8 mouse cellular contexts compared by ENCODE assay signal in genomic region chr11:58948542-58949479, GRCm38 (mm10). TPM values are rescaled to one million over a fixed set of nuclear protein-coding genes. Genes with fewer than 3 reads are reported as not detected.
A peak's percentile ranks its signal among the peaks of the same experiment; 100 is the strongest.
DNase-seq lines count a peak whose midpoint lies in the region; ATAC-seq and TF ChIP-seq lines count a peak whose summit lies in the region.

Gene Hist3h2ba, plus strand, starts transcription at chr11:58948920.

- TF ChIP-seq POLR2A in embryonic fibroblast, embryonic 13.5 days (IDR thresholded peaks at IDR 0.05; ENCODE audit: low read depth, low read length): no peak

- no peak within 1 kb of the TSS for H3K27ac ChIP-seq in embryonic fibroblast, embryonic 13.5 days (ENCODE audit: insufficient read depth, low read length)
- H3K27ac ChIP-seq in liver, embryonic 16.5 days (ENCODE audit: low read length): peak within 1 kb of the TSS; percentile 64
- H3K27ac ChIP-seq in neural tube, embryonic 13.5 days (replicated peaks): peak within 1 kb of the TSS; percentile 100

- peak within 1 kb of the TSS; percentile 34 for H3K4me3 ChIP-seq in embryonic fibroblast, embryonic 13.5 days (ENCODE audit: insufficient read depth, low read length)
- H3K4me3 ChIP-seq in liver, embryonic 16.5 days (ENCODE audit: low read depth, low read length): peak within 1 kb of the TSS; percentile 59
- H3K4me3 ChIP-seq in neural tube, embryonic 13.5 days: peak within 1 kb of the TSS; percentile 64

- peak within 1 kb of the TSS; percentile 60 for H3K9ac ChIP-seq in liver, embryonic 16.5 days (ENCODE audit: low read depth, low read length)
- H3K9ac ChIP-seq in neural tube, embryonic 13.5 days: peak within 1 kb of the TSS; percentile 96

- no peaks in the 10 kb centered on the region for H3K36me3 ChIP-seq in liver, embryonic 16.5 days (ENCODE audit: control insufficient read depth, insufficient read depth)
- no peaks in the 10 kb centered on the region for H3K36me3 ChIP-seq in neural tube, embryonic 13.5 days

- peak within 1 kb of the TSS; percentile 70 for H3K4me2 ChIP-seq in liver, embryonic 16.5 days (ENCODE audit: low read depth, low read length)
- H3K4me2 ChIP-seq in neural tube, embryonic 13.5 days: peak within 1 kb of the TSS; percentile 58

- no peaks in the 10 kb centered on the region for H3K9me3 ChIP-seq in liver, embryonic 16.5 days (replicated peaks; ENCODE audit: control insufficient read depth, low read length)
- H3K9me3 ChIP-seq in neural tube, embryonic 13.5 days: no peaks in the 10 kb centered on the region

- peaks cover 47% of the 10 kb centered on the region for H3K27me3 ChIP-seq in liver, embryonic 16.5 days (ENCODE audit: control insufficient read depth, insufficient read depth, low read depth, low read length)
- H3K27me3 ChIP-seq in neural tube, embryonic 13.5 days: no peaks in the 10 kb centered on the region

- no peak for TF ChIP-seq CTCF in embryonic fibroblast, embryonic 13.5 days (IDR thresholded peaks at IDR 0.05; ENCODE audit: borderline replicate concordance, insufficient read depth, low read length)

- under 1% methylated on average over 46 of the region's 48 CpGs for WGBS in liver, embryonic 16.5 days (ENCODE audit: insufficient replicate concordance)
- under 1% methylated on average over 48 of the region's 48 CpGs for WGBS in neural tube, embryonic 13.5 days

- H3K4me1 ChIP-seq in embryonic fibroblast, embryonic 13.5 days (ENCODE audit: control insufficient read depth, insufficient read depth, low read length): no peaks in the 10 kb centered on the region
- H3K4me1 ChIP-seq in liver, embryonic 16.5 days (ENCODE audit: control insufficient read depth, low read depth, low read length): peaks cover 27% of the 10 kb centered on the region
- peaks cover 54% of the 10 kb centered on the region for H3K4me1 ChIP-seq in neural tube, embryonic 13.5 days (replicated peaks)

- peak; percentile 83 for ATAC-seq in liver, embryonic 16.5 days (ENCODE audit: low read depth)
- peak; percentile 92 for ATAC-seq in neural tube, embryonic 13.5 days (ENCODE audit: low read depth)

- intact Hi-C loops in heart, postnatal 36 days (cut with DNase I): no loop called here

- DNase-seq in CD8-positive naive resting alpha-beta T cell, adult 2 months (ENCODE audit: low read depth in 2 of 2, low spot score in 2 of 2): peak; percentile 30 to 57
- peak; percentile 99 for DNase-seq in brain, adult 2 months (ENCODE audit: low read depth, low spot score)
- DNase-seq in heart, postnatal 36 days: peak; percentile 42 to 48
- peak; percentile 76 to 93 for DNase-seq in layer of hippocampus, adult 18-20 months (ENCODE audit: low spot score in 2 of 2)
- DNase-seq in thymus, adult 18-20 months: peak; percentile 48 to 71

RNA-seq across cellular contexts. Expression of gene Hist3h2ba, which starts in this region (rescaled TPM):
- not detected in 2 replicates for polyA plus RNA-seq in embryonic fibroblast, embryonic 13.5 days (2011; ENCODE audit: insufficient read length, low read depth, missing spikeins)
- total RNA-seq in heart, postnatal 36 days (2021): 1 to 10 TPM; 2.2 to 2.5 TPM
- total RNA-seq in layer of hippocampus, adult 18-20 months (2021): 10 to 100 TPM; 82.1 to 87.0 TPM
- polyA plus RNA-seq in liver, embryonic 16.5 days (2015; fragmentation: Nextera tagmentation; extraction: Ambion mirVana): 17.9 and 22.4 TPM in 2 replicates
- polyA plus RNA-seq in neural tube, embryonic 13.5 days (2015; fragmentation: Nextera tagmentation; extraction: Ambion mirVana): 278 and 296 TPM in 2 replicates

Comparison
In these comparisons a context has a peak if more than half of its experiments do, and no peak if none do; other contexts are left out.
1. RNA of gene Hist3h2ba (total RNA-seq): 82.1 to 87.0 TPM in layer of hippocampus, adult 18-20 months; 2.2 to 2.5 TPM in heart, postnatal 36 days; every median in the first group is over 10 times any median in the second.
2. RNA of gene Hist3h2ba (polyA plus RNA-seq): 278 to 296 TPM in neural tube, embryonic 13.5 days; 17.9 to 22.4 TPM in liver, embryonic 16.5 days and not detected in embryonic fibroblast, embryonic 13.5 days; every median in the first group is over 10 times any median in the second.
3. DNase-seq: peak in every context shown above with its lines; median percentile 99 in brain, adult 2 months; 84 in layer of hippocampus, adult 18-20 months; 60 in thymus, adult 18-20 months; 45 in heart, postnatal 36 days; 44 in CD8-positive naive resting alpha-beta T cell, adult 2 months.
4. Peak in every context shown above with its lines, with median percentiles within 50 percentile points of each other: H3K4me3 ChIP-seq.